Mouse (Mus musculus): Measurements from ENCODE around the gene Pacrg. TPM values are rescaled to one million over a fixed set of nuclear protein-coding genes. Genes with fewer than 3 reads are reported as not detected.

The Pacrg gene
- polyA plus RNA-seq, 1 experiment = 21.0 TPM

DNA sequence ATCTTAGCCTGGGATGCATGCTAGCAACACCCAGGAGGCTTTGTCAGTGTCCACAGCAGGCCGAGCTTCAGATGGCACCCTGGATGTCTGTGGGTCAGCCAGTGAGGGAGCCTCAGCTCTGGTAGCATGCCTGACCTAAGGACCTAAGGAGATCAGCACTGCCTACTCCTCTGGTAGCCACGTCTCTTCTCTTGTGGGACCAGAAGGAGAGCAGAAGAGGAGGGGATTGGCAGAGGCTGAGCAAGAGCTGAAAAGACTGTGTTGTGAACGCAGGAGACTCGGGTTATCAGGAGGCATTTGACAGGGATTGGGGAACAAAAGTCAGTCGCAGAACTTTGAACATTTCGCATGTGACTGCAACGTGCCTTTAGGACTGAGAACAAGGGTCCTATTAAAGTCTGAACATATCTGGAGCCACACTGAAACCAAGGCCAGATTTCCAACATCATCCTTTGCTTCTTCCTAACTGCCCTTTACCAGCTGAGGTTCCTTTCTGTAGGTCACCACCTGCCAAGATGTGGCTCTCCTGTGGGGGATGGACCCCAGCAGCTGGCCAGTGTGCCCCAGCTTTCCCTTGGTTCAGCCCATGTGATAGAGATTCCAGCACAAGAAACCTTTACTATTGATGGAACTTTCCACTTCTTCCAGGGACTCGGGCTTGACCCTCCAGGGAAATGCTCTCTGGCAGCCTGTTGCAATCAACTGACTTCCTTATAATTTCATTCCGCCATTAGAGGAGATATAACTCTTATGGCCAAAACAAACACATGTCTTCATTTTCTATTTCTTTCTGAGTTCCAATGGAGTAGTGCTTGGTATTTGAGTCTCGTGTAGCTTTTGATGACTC, 329.0 kb downstream of the Pacrg start:
- Histone ChIP-seq H3K4me1 (ENCODE audit: control insufficient read depth, insufficient read depth, low read length) (no peaks in the 10 kb centered on the region; the same call in 1 of the 2 replicates), H3K4me3 (ENCODE audit: insufficient read depth, low read length) (no peak overlapping the region), H3K27ac (ENCODE audit: insufficient read depth, low read length) (no peak overlapping the region)
- TF ChIP-seq POLR2A (IDR thresholded peaks at IDR 0.05; ENCODE audit: extremely low read depth, insufficient read depth, low read length) (no peak), CTCF (IDR thresholded peaks at IDR 0.05; ENCODE audit: extremely low read depth, insufficient read depth, low read length) (no peak)

DNA sequence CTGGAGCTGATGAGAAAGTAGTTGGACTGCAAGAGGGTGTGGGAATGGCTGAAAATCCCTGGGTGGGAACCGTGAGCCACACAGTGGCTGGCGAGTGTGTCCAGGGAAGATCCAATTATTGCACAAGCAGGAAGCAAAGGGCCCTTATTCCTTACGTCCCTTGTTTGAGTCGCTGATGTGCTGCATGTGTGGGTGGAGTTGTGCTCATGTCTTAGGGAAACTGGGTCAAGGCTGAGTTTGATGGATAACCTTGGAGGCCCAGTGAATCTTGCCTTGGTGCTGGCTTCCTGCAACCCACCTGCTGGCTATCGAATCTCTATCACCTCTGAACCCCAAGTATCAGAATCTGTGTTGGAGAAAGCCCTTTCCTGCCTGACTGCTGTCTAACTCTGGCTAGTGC, 329.6 kb downstream of the Pacrg start:
- H3K27ac ChIP-seq (ENCODE audit: insufficient read depth, low read length) = no peak overlapping the region
- no peaks in the 10 kb centered on the region; the same call in 1 of the 2 replicates for H3K4me1 ChIP-seq (ENCODE audit: control insufficient read depth, insufficient read depth, low read length)
- no peak for TF ChIP-seq CTCF (IDR thresholded peaks at IDR 0.05; ENCODE audit: extremely low read depth, insufficient read depth, low read length)
- no peak for TF ChIP-seq POLR2A (IDR thresholded peaks at IDR 0.05; ENCODE audit: extremely low read depth, insufficient read depth, low read length)
- no peak overlapping the region for H3K4me3 ChIP-seq (ENCODE audit: insufficient read depth, low read length)

DNA sequence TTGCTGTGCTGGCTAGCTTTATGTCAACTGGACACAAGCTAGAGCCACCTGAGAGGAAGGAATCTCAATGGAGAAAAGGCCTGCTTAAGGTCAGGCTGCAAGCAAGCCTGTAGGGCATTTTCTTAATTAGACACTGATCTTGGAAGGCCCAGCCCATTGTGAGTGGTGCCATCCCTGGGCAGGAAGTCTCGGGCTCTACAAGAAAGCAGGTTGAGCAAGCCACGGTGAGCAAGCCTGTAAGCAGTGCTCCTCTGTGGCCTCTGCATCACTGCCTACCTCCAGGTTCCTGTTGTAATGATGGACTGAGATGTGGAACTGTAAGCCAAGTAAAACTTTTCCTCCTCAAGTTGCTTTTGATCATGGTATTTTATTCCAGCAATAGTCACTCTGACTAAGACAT, 332.0 kb downstream of the Pacrg start:
- Histone ChIP-seq H3K4me1 (ENCODE audit: control insufficient read depth, insufficient read depth, low read length) (no peaks in the 10 kb centered on the region; the same call in 1 of the 2 replicates), H3K4me3 (ENCODE audit: insufficient read depth, low read length) (no peak overlapping the region), H3K27ac (ENCODE audit: insufficient read depth, low read length) (peak overlapping the region; percentile 89)
- TF ChIP-seq CTCF (IDR thresholded peaks at IDR 0.05; ENCODE audit: extremely low read depth, insufficient read depth, low read length) (no peak), POLR2A (IDR thresholded peaks at IDR 0.05; ENCODE audit: extremely low read depth, insufficient read depth, low read length) (no peak)

DNA sequence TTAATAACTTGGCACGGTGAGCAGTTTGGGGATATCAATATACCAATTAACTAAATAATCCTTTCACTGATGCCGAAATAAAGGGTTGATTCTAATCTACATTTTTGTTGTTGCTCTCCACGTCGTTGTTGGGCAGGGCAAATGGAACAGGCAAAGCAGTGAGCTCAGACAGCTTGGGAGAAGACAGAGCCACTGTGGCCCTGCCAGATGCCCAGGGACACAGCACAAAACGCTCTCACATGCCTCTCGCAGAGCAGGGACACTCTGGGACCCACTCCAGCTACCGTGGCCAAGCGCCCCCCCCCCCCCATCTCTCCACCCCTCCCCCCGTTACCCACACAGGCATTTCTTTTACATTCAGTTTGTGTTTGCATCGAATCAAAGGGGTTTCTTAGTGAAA, 332.6 kb downstream of the Pacrg start:
- TF ChIP-seq CTCF (IDR thresholded peaks at IDR 0.05; ENCODE audit: extremely low read depth, insufficient read depth, low read length) (no peak), POLR2A (IDR thresholded peaks at IDR 0.05; ENCODE audit: extremely low read depth, insufficient read depth, low read length) (no peak)
- no peak overlapping the region for H3K4me3 ChIP-seq (ENCODE audit: insufficient read depth, low read length)
- no peak overlapping the region for H3K27ac ChIP-seq (ENCODE audit: insufficient read depth, low read length)
- H3K4me1 ChIP-seq (ENCODE audit: control insufficient read depth, insufficient read depth, low read length) = no peaks in the 10 kb centered on the region; the same call in 1 of the 2 replicates

DNA sequence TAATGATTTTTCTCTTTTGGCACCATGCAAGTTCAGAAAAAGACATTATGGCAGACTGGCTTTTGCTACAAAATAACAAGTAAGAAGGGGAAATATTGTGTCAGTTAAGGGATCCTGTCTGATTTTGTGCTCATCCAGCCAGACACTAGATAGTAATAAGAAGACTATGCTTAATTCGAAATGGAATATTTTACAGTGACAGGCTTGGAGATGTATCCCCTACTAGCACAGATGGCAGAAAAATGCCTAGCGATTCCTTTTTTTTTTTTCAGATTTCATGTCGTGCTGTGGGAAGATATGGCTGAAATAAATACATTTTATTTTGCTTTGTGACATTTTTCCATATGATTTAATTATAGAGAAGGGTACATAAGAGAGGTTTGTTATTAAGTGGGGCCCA, 333.2 kb downstream of the Pacrg start:
- TF ChIP-seq POLR2A (IDR thresholded peaks at IDR 0.05; ENCODE audit: extremely low read depth, insufficient read depth, low read length) (no peak), CTCF (IDR thresholded peaks at IDR 0.05; ENCODE audit: extremely low read depth, insufficient read depth, low read length) (no peak)
- Histone ChIP-seq H3K4me3 (ENCODE audit: insufficient read depth, low read length) (no peak overlapping the region), H3K27ac (ENCODE audit: insufficient read depth, low read length) (peak overlapping the region; percentile 76), H3K4me1 (ENCODE audit: control insufficient read depth, insufficient read depth, low read length) (no peaks in the 10 kb centered on the region; the same call in 1 of the 2 replicates)

DNA sequence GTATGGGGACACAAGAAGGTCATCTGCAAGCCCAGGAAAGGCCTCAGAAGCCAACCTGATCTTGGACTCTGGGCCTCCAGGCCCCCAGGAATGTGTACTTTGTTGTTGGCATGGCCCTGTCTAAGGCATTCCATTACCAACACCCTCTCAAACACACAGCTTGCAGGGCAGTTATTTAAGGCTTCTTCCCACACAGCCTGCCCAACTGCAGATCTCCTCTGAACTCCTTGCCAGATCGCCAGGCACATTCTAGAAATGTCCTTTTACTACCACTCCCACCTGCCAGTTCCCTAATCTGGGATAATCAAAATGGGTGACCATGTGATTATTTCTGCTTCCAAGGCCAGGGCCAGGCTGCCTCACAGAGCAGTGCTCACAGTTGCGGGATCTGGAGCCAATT, 338.7 kb downstream of the Pacrg start:
- TF ChIP-seq POLR2A (IDR thresholded peaks at IDR 0.05; ENCODE audit: extremely low read depth, insufficient read depth, low read length) = no peak
- no peak for TF ChIP-seq CTCF (IDR thresholded peaks at IDR 0.05; ENCODE audit: extremely low read depth, insufficient read depth, low read length)
- no peak overlapping the region for H3K4me3 ChIP-seq (ENCODE audit: insufficient read depth, low read length)
- H3K4me1 ChIP-seq (ENCODE audit: control insufficient read depth, insufficient read depth, low read length) = no peaks in the 10 kb centered on the region; the same call in 1 of the 2 replicates
- no peak overlapping the region for H3K27ac ChIP-seq (ENCODE audit: insufficient read depth, low read length)

DNA sequence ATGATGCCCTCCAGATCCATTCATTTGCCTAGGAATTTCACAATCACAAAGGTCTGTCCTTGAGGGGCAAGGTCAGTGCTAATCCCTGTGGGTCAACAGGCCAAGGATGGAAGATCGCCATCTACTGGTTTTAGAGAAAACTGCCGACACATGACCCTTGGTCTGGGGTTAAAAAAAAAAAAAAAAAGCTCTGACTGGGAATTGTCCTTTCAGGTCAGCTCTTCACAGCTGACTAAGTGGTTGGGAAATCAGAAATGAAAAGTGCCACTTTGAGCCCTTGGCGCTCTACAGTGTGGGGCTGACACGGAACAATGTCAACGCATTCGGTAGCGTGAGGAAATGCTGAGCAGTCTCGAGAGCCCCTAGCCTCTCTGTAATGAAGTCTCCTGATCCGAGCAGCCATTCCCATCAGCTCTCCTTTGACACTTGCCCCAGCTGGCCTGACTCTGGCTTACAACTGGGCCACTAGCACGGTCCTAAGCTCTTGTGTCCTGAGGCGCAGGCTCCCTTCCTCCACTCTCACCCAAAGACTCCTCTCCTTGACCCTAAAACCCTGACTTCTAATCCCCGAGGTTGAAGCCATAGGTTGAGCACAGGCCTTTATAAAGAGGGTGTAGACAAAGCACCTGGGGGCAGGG, 339.2 kb downstream of the Pacrg start:
- no peak overlapping the region for H3K4me3 ChIP-seq (ENCODE audit: insufficient read depth, low read length)
- TF ChIP-seq CTCF (IDR thresholded peaks at IDR 0.05; ENCODE audit: extremely low read depth, insufficient read depth, low read length) = 0 out of 2 replicates have a peak, but pooled peaks have one; percentile 20
- no peak for TF ChIP-seq POLR2A (IDR thresholded peaks at IDR 0.05; ENCODE audit: extremely low read depth, insufficient read depth, low read length)
- no peaks in the 10 kb centered on the region; the same call in 1 of the 2 replicates for H3K4me1 ChIP-seq (ENCODE audit: control insufficient read depth, insufficient read depth, low read length)
- no peak overlapping the region for H3K27ac ChIP-seq (ENCODE audit: insufficient read depth, low read length)

DNA sequence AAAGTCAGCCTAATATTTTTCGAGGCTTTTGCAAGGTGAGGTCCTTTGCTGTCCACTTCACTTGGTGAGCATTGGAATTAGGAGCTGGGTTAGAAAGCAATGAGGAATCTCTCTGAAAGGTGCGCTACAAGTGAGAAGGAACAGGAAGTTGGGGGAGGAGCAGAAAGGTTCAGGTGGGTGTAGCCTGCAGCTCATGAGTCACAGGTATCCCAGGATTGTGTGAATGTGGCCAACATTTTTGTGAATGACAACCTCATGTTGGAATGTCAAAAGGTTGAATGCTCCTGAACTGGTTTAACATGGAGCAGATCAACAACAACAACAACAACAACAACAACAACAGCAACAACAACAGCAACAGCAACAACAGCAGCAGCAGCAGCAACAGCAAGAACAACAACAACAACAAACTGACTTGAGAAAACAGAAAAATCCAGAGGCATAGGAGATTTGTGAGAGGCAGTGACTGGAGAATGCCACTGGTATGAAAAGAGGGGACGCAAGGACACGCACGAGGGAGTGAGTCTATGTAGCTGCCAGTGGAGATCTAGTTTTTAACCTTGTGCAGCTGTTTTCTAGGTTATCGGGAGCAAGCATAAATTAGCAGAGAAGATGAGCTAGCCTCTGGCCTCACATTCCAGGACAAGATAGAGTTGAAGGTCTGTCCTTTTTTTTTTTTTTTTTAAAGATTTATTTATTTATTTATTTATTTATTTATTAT, 341.0 kb downstream of the Pacrg start:
- no peak overlapping the region for H3K27ac ChIP-seq (ENCODE audit: insufficient read depth, low read length)
- no peak for TF ChIP-seq POLR2A (IDR thresholded peaks at IDR 0.05; ENCODE audit: extremely low read depth, insufficient read depth, low read length)
- TF ChIP-seq CTCF (IDR thresholded peaks at IDR 0.05; ENCODE audit: extremely low read depth, insufficient read depth, low read length) = no peak
- no peak overlapping the region for H3K4me3 ChIP-seq (ENCODE audit: insufficient read depth, low read length)
- H3K4me1 ChIP-seq (ENCODE audit: control insufficient read depth, insufficient read depth, low read length) = no peaks in the 10 kb centered on the region; the same call in 1 of the 2 replicates

DNA sequence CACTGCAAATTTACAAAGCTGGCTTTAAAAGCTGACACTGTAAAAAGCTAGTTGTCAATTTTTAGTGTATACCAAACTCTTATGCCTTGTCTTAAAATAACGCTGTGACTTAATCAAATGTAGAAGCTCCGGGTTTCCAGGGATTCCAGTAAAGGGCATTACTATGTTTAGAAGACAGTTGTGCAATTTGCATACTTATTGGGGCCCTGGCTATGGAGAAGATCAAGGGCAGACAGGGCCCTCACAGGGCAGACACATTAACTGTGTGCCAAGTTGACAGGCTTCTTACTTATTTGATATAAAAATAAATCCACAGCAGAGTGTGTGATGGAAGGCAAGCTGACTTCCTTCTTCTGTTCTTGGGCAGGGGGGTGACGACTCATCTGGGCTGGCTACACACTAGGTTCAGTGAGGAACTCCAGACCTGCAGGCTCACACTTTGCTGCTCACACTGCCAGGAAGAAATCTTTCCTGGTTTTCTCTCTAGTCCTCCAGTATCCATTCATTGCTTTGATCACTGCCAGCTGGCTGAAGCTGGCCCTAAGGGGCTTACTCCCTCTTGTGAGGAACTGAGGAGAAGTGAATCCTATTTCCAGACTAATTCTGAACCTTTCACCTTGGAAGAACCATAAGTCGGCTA, 342.2 kb downstream of the Pacrg start:
- no peak overlapping the region for H3K27ac ChIP-seq (ENCODE audit: insufficient read depth, low read length)
- no peaks in the 10 kb centered on the region; the same call in 1 of the 2 replicates for H3K4me1 ChIP-seq (ENCODE audit: control insufficient read depth, insufficient read depth, low read length)
- TF ChIP-seq POLR2A (IDR thresholded peaks at IDR 0.05; ENCODE audit: extremely low read depth, insufficient read depth, low read length) = no peak
- no peak for TF ChIP-seq CTCF (IDR thresholded peaks at IDR 0.05; ENCODE audit: extremely low read depth, insufficient read depth, low read length)
- no peak overlapping the region for H3K4me3 ChIP-seq (ENCODE audit: insufficient read depth, low read length)
